Mouse (Mus musculus) cortical plate, adult 2 months (tissue): ENCODE measurements around the gene Rundc3b.

ENCODE experiments used
- CTCF ChIP-seq: fragments of 200-500 bp; IDR thresholded peaks from 2 replicates; pipeline ENCODE4 v1.5.1; 2011; ENCODE audit warnings: mild to moderate bottlenecking, control low read depth, low read length; ENCODE audit not compliant: insufficient read depth; ENCODE audit errors: extremely low read depth
- POLR2A ChIP-seq: fragments of 200-500 bp; IDR thresholded peaks from 2 replicates; pipeline ENCODE4 v1.6.1; 2011; ENCODE audit warnings: mild to moderate bottlenecking, low read length, control low read depth; ENCODE audit not compliant: insufficient read depth; ENCODE audit errors: extremely low read depth

GRCm38 (mm10) chr5:8542631-8543207, 80.0 kb downstream of the Rundc3b start:
- TF ChIP-seq CTCF: no peak
- no peak for TF ChIP-seq POLR2A
